In genomic region chr13:30136243-30136922, GRCm38 (mm10) we compare ENCODE assay signal across 8 mouse cellular contexts. TPM values are rescaled to one million over a fixed set of nuclear protein-coding genes. Genes with fewer than 3 reads are reported as not detected.
A peak's percentile ranks its signal among the peaks of the same experiment; 100 is the strongest.
DNase-seq lines count a peak whose midpoint lies in the region; ATAC-seq and TF ChIP-seq lines count a peak whose summit lies in the region.

Gene Mboat1, plus strand, starts transcription at chr13:30136489.

- peak within 1 kb of the TSS; percentile 91 for H3K4me2 ChIP-seq in heart, embryonic 12.5 days
- peak within 1 kb of the TSS; percentile 68 for H3K4me2 ChIP-seq in kidney, embryonic 16.5 days (replicated peaks; ENCODE audit: low read depth, low read length)
- peak within 1 kb of the TSS; percentile 99 for H3K4me2 ChIP-seq in midbrain, postnatal 0 days (ENCODE audit: low read depth, low read length, poor library complexity, severe bottlenecking)

- H3K36me3 ChIP-seq in heart, embryonic 12.5 days: no peaks in the 10 kb centered on the region
- no peaks in the 10 kb centered on the region for H3K36me3 ChIP-seq in kidney, embryonic 16.5 days (ENCODE audit: insufficient read depth, low read length)
- no peaks in the 10 kb centered on the region for H3K36me3 ChIP-seq in midbrain, postnatal 0 days (ENCODE audit: insufficient read depth, low read length)

- under 1% methylated on average over 54 of the region's 55 CpGs for WGBS in heart, embryonic 12.5 days
- WGBS in kidney, embryonic 16.5 days: under 1% methylated on average over 46 of the region's 55 CpGs
- 1% methylated on average over 49 of the region's 55 CpGs for WGBS in midbrain, postnatal 0 days

- H3K9ac ChIP-seq in heart, embryonic 12.5 days: peak within 1 kb of the TSS; percentile 77
- peak within 1 kb of the TSS; percentile 80 for H3K9ac ChIP-seq in kidney, embryonic 16.5 days (replicated peaks; ENCODE audit: low read length)
- peak within 1 kb of the TSS; percentile 68 for H3K9ac ChIP-seq in midbrain, postnatal 0 days (replicated peaks; ENCODE audit: low read length, poor library complexity, severe bottlenecking)

- TF ChIP-seq POLR2A in bone marrow macrophage, adult 2 months (IDR thresholded peaks at IDR 0.05; ENCODE audit: borderline replicate concordance, low read depth, low read length): peak; percentile 59; the same call in 1 of the 2 replicates
- TF ChIP-seq POLR2A in embryonic fibroblast, embryonic 13.5 days (IDR thresholded peaks at IDR 0.05; ENCODE audit: low read depth, low read length): peak; percentile 69

- H3K4me3 ChIP-seq in bone marrow macrophage, adult 2 months (ENCODE audit: insufficient read depth, low read length): peak within 1 kb of the TSS; percentile 81
- peak within 1 kb of the TSS; percentile 55 for H3K4me3 ChIP-seq in embryonic fibroblast, embryonic 13.5 days (ENCODE audit: insufficient read depth, low read length)
- H3K4me3 ChIP-seq in heart, embryonic 12.5 days: peak within 1 kb of the TSS; percentile 66
- peak within 1 kb of the TSS; percentile 68 for H3K4me3 ChIP-seq in kidney, embryonic 16.5 days (ENCODE audit: low read length)
- peak within 1 kb of the TSS; percentile 81 for H3K4me3 ChIP-seq in midbrain, postnatal 0 days (ENCODE audit: low read depth, low read length)

- TF ChIP-seq CTCF in bone marrow macrophage, adult 2 months (IDR thresholded peaks at IDR 0.05; ENCODE audit: low read depth, low read length): no peak
- no peak for TF ChIP-seq CTCF in embryonic fibroblast, embryonic 13.5 days (IDR thresholded peaks at IDR 0.05; ENCODE audit: borderline replicate concordance, insufficient read depth, low read length)
- no peak for TF ChIP-seq CTCF in midbrain, postnatal 0 days (IDR thresholded peaks at IDR 0.05)

- H3K27ac ChIP-seq in bone marrow macrophage, adult 2 months (ENCODE audit: insufficient read depth, low read depth, low read length): no peak within 1 kb of the TSS
- no peak within 1 kb of the TSS for H3K27ac ChIP-seq in embryonic fibroblast, embryonic 13.5 days (ENCODE audit: insufficient read depth, low read length)
- H3K27ac ChIP-seq in heart, embryonic 12.5 days (ENCODE audit: poor library complexity, severe bottlenecking): no peak within 1 kb of the TSS
- 0 out of 2 replicates have a peak within 1 kb of the TSS, but pooled peaks have one; percentile 6 for H3K27ac ChIP-seq in kidney, embryonic 16.5 days (ENCODE audit: low read length)
- H3K27ac ChIP-seq in midbrain, postnatal 0 days (ENCODE audit: low read depth, low read length): no peak within 1 kb of the TSS

- H3K9me3 ChIP-seq in heart, embryonic 12.5 days (replicated peaks): no peaks in the 10 kb centered on the region
- H3K9me3 ChIP-seq in kidney, embryonic 16.5 days (ENCODE audit: low read length): no peaks in the 10 kb centered on the region
- no peaks in the 10 kb centered on the region for H3K9me3 ChIP-seq in midbrain, postnatal 0 days (ENCODE audit: low read length)

- ATAC-seq in heart, embryonic 12.5 days (ENCODE audit: insufficient number of reproducible peaks, low FRiP score): peak; percentile 92
- ATAC-seq in kidney, embryonic 16.5 days (ENCODE audit: low FRiP score, low TSS enrichment): peak; percentile 95
- ATAC-seq in midbrain, postnatal 0 days (ENCODE audit: low FRiP score): peak; percentile 84

- DNase-seq in 3134 (ENCODE audit: extremely low read depth, insufficient read length, low spot score) (peak; percentile 82), liver (peak; percentile 75)
- DNase-seq in midbrain, postnatal 0 days (ENCODE audit: low spot score): peak; percentile 17
- peak; percentile 42 to 61 for DNase-seq in spleen, postnatal 10 days (ENCODE audit: low spot score in 2 of 2)

- H3K27me3 ChIP-seq in heart, embryonic 12.5 days (replicated peaks): peaks cover 25% of the 10 kb centered on the region
- no peaks in the 10 kb centered on the region for H3K27me3 ChIP-seq in kidney, embryonic 16.5 days (ENCODE audit: insufficient read depth, low read length)
- H3K27me3 ChIP-seq in midbrain, postnatal 0 days (ENCODE audit: insufficient read depth, low read length): peaks cover 9% of the 10 kb centered on the region; the same call in 1 of the 2 replicates

- H3K4me1 ChIP-seq in bone marrow macrophage, adult 2 months (ENCODE audit: control insufficient read depth, insufficient read depth, low read length): peaks cover 8% of the 10 kb centered on the region
- no peaks in the 10 kb centered on the region for H3K4me1 ChIP-seq in embryonic fibroblast, embryonic 13.5 days (ENCODE audit: control insufficient read depth, insufficient read depth, low read length)
- no peaks in the 10 kb centered on the region for H3K4me1 ChIP-seq in heart, embryonic 12.5 days (replicated peaks)
- peaks cover 11% of the 10 kb centered on the region; the same call in 1 of the 2 replicates for H3K4me1 ChIP-seq in kidney, embryonic 16.5 days (ENCODE audit: insufficient read depth, low read length)
- H3K4me1 ChIP-seq in midbrain, postnatal 0 days (ENCODE audit: insufficient read depth, low read length): no peaks in the 10 kb centered on the region

RNA-seq across cellular contexts. Expression of gene Mboat1, which starts in this region (rescaled TPM):
- 4.1 and 4.5 TPM in 2 replicates for polyA plus RNA-seq in bone marrow macrophage, adult 2 months (2012; ENCODE audit: insufficient read depth, insufficient read length, missing spikeins)
- 10.0 and 12.5 TPM in 2 replicates for polyA plus RNA-seq in embryonic fibroblast, embryonic 13.5 days (2011; ENCODE audit: insufficient read length, low read depth, missing spikeins)
- 2.6 and 3.2 TPM in 2 replicates for polyA plus RNA-seq in heart, embryonic 12.5 days (2016; fragmentation: Nextera tagmentation; extraction: Ambion mirVana)
- polyA plus RNA-seq in kidney, embryonic 16.5 days (2015; fragmentation: Nextera tagmentation; extraction: Ambion mirVana): 30.7 and 32.4 TPM in 2 replicates
- total RNA-seq in midbrain, postnatal 0 days (2014; rRNA removed): 1.4 TPM in 2 replicates
- polyA plus RNA-seq in midbrain, postnatal 0 days (2015; fragmentation: Nextera tagmentation; extraction: Ambion mirVana): 1.7 and 2.3 TPM in 2 replicates

Comparison
In these comparisons a context has a peak if more than half of its experiments do, and no peak if none do; other contexts are left out.
1. DNase-seq: peak in every context shown above with its lines; median percentile 82 in 3134; 75 in liver; 52 in spleen, postnatal 10 days; 17 in midbrain, postnatal 0 days.